Mouse (Mus musculus) liver, embryonic 18 days (tissue): Measurements from ENCODE around the gene Nfkbiz. TPM values are rescaled to one million over a fixed set of nuclear protein-coding genes. Genes with fewer than 3 reads are reported as not detected.

Source experiments
- polyA plus RNA-seq: library from polyadenylated mRNA; depleted of rRNA; stranded (reverse); fragments of >200 nt; gene quantifications from 2 replicates; pipeline ENCODE4 v1.2.3, GENCODE M21; 2012; rRNA removed

Nfkbiz gene
- polyA plus RNA-seq = 4.0 and 4.1 TPM in 2 replicates

GRCm38 (mm10) chr16:55838510-55839474, at the start of gene Nfkbiz:
TSS of gene Nfkbiz (minus strand) at chr16:55838899.

Other genes with a start within 250 kb of the Nfkbiz start
- 0.87 and 0.95 TPM in 2 replicates for gene Nxpe3, start 56.4 kb upstream of the Nfkbiz start, polyA plus RNA-seq
- 1.6 and 1.7 TPM in 2 replicates for gene Cep97, start 96.0 kb upstream of the Nfkbiz start, polyA plus RNA-seq
- 388 and 486 TPM in 2 replicates for gene Rpl24, start 127.4 kb upstream of the Nfkbiz start, polyA plus RNA-seq
- 4.5 and 5.0 TPM in 2 replicates for gene Zbtb11, start 135.0 kb upstream of the Nfkbiz start, polyA plus RNA-seq
- 29.5 and 30.4 TPM in 2 replicates for gene Pcnp, start 190.8 kb upstream of the Nfkbiz start, polyA plus RNA-seq
- gene Trmt10c, start 198.9 kb upstream of the Nfkbiz start, polyA plus RNA-seq = 5.9 and 6.0 TPM in 2 replicates
- gene Senp7, start 209.4 kb upstream of the Nfkbiz start, polyA plus RNA-seq = 5.7 and 6.7 TPM in 2 replicates